Mouse (Mus musculus) kidney, adult 11 months (tissue): ENCODE measurements around the gene Skor1.

ENCODE experiments used
- DNase-seq: peaks from one replicate; pipeline ENCODE4 v3.0.0; 2022

Skor1 gene

GRCm38 (mm10) chr9:63148410-63149371 is at the start of gene Skor1:
Gene Skor1 (minus strand): TSS chr9:63148961.
- DNase-seq: no peak

- no peak for DNase-seq
Measured at GRCm38 (mm10) chr9:63197252-63197651, 48.5 kb upstream of the Skor1 start.

GRCm38 (mm10) chr9:63196114-63196682 is 47.4 kb upstream of the Skor1 start:
- no peak for DNase-seq

GRCm38 (mm10) chr9:63195523-63195922 is 46.8 kb upstream of the Skor1 start:
- DNase-seq: no peak

GRCm38 (mm10) chr9:63194791-63195190 is 46.0 kb upstream of the Skor1 start:
- DNase-seq: no peak

- DNase-seq: no peak
Measured at GRCm38 (mm10) chr9:63192809-63193208, 44.0 kb upstream of the Skor1 start.

- DNase-seq: no peak
Measured at GRCm38 (mm10) chr9:63187310-63187709, 38.5 kb upstream of the Skor1 start.

- no peak for DNase-seq
Measured at GRCm38 (mm10) chr9:63185249-63185648, 36.5 kb upstream of the Skor1 start.

- no peak for DNase-seq
Measured at GRCm38 (mm10) chr9:63183864-63184263, 35.1 kb upstream of the Skor1 start.

GRCm38 (mm10) chr9:63182306-63182960 is 33.7 kb upstream of the Skor1 start:
- DNase-seq: no peak

GRCm38 (mm10) chr9:63181337-63182178 is 32.8 kb upstream of the Skor1 start:
- DNase-seq: no peak

- DNase-seq: peak; percentile 43
Measured at GRCm38 (mm10) chr9:63178296-63178695, 29.5 kb upstream of the Skor1 start.

- peak; percentile 9 for DNase-seq
Measured at GRCm38 (mm10) chr9:63174001-63174721, 25.4 kb upstream of the Skor1 start.

GRCm38 (mm10) chr9:63171951-63172350 is 23.2 kb upstream of the Skor1 start:
- DNase-seq: no peak

- no peak for DNase-seq
Measured at GRCm38 (mm10) chr9:63169127-63169526, 20.4 kb upstream of the Skor1 start.

GRCm38 (mm10) chr9:63165070-63165469 is 16.3 kb upstream of the Skor1 start:
- no peak for DNase-seq

- no peak for DNase-seq
Measured at GRCm38 (mm10) chr9:63163756-63164155, 15.0 kb upstream of the Skor1 start.

GRCm38 (mm10) chr9:63151949-63152348 is 3.2 kb upstream of the Skor1 start:
- no peak for DNase-seq

GRCm38 (mm10) chr9:63151072-63151870 is 2.5 kb upstream of the Skor1 start:
- DNase-seq: peak; percentile 37

- DNase-seq: no peak
Measured at GRCm38 (mm10) chr9:63150086-63150800, 1.5 kb upstream of the Skor1 start.
